Mouse (Mus musculus): ENCODE measurements around the gene Tom1l1. TPM values are rescaled to one million over a fixed set of nuclear protein-coding genes. Genes with fewer than 3 reads are reported as not detected.

The Tom1l1 gene
- polyA plus RNA-seq, 1 experiment from 2014 or later = 24.0 TPM

DNA sequence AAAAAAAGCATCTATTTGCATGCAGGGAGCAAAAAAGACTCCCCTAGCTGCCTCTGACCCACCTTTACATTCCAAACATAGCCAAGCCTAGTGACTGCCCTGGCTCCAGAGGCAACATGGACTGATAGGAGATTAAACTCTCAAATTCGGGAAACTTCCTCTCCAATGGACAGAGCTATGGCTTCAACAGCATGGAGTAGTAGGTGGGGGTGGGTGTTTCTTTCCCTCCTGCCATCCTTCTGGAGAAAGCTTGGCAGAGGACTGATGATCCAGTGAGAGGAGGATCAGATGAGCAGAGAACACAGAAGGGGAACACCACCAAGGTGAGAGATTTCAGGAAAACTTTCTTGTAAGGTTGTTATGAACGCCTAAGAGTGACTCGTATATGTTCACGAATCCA, 35.6 kb downstream of the Tom1l1 start:
- Histone ChIP-seq H3K9ac (replicated peaks) (no peak overlapping the region), H3K4me3 (ENCODE audit: low read depth, low read length) (no peak overlapping the region), H3K36me3 (replicated peaks; ENCODE audit: insufficient read depth, low read length) (peaks cover 68% of the 10 kb centered on the region), H3K9me3 (ENCODE audit: low read length) (peaks cover 3% of the 10 kb centered on the region; the same call in 1 of the 2 replicates), H3K4me1 (ENCODE audit: insufficient read depth) (no peaks in the 10 kb centered on the region), H3K27me3 (ENCODE audit: insufficient read depth, low read length) (no peaks in the 10 kb centered on the region), H3K4me2 (ENCODE audit: low read depth, low read length) (no peak overlapping the region), H3K27ac (ENCODE audit: low read depth) (no peak overlapping the region)
- DNase-seq (no peak), ATAC-seq (no peak)
- TF ChIP-seq EP300 (IDR thresholded peaks at IDR 0.05; ENCODE audit: low read depth) = no peak
- WGBS (ENCODE audit: insufficient replicate concordance) = 90% methylated on average over 4 of the region's 4 CpGs

DNA sequence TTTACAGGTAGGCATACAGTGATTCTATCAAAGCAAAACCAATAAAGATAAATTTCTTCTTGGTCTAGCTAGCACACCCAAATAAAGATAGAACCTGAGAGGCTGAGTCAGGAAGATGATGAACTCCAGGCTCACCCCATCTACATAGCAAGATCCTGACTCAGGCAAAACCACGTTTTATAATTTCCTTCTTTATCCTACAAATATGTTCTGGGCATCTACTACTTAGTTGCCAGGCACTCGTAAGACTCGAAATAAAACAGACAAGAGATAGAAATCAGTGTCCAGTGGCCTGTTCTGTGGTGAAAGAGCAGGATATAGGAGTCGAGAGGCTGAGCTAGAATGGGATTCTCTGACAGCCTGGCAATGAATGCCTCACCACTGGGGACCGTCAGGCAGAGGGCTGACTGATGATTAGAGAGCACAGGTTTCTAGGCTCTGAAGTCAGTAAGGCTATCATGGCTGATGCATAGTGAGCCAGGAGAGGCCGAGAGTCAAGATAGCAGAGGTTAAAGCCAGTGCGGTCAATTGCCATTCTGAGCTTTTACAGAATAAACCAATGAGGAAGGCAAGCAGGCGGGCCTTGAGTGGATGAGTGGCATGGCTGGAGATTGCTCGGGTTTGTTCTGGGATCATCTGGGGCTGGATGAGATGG, 37.8 kb downstream of the Tom1l1 start:
- WGBS (ENCODE audit: insufficient replicate concordance) = 79% methylated on average over 9 of the region's 9 CpGs
- no peak overlapping the region for H3K4me3 ChIP-seq (ENCODE audit: low read depth, low read length)
- H3K4me1 ChIP-seq (ENCODE audit: insufficient read depth) = no peaks in the 10 kb centered on the region
- DNase-seq (no peak), ATAC-seq (no peak)
- no peaks in the 10 kb centered on the region for H3K27me3 ChIP-seq (ENCODE audit: insufficient read depth, low read length)
- no peak overlapping the region for H3K9ac ChIP-seq (replicated peaks)
- TF ChIP-seq EP300 (IDR thresholded peaks at IDR 0.05; ENCODE audit: low read depth) (no peak), CTCF (IDR thresholded peaks at IDR 0.05; ENCODE audit: low read depth) (no peak)
- peaks cover 69% of the 10 kb centered on the region for H3K36me3 ChIP-seq (replicated peaks; ENCODE audit: insufficient read depth, low read length)
- no peaks in the 10 kb centered on the region for H3K9me3 ChIP-seq (ENCODE audit: low read length)
- H3K27ac ChIP-seq (ENCODE audit: low read depth) = no peak overlapping the region
- H3K4me2 ChIP-seq (ENCODE audit: low read depth, low read length) = no peak overlapping the region

DNA sequence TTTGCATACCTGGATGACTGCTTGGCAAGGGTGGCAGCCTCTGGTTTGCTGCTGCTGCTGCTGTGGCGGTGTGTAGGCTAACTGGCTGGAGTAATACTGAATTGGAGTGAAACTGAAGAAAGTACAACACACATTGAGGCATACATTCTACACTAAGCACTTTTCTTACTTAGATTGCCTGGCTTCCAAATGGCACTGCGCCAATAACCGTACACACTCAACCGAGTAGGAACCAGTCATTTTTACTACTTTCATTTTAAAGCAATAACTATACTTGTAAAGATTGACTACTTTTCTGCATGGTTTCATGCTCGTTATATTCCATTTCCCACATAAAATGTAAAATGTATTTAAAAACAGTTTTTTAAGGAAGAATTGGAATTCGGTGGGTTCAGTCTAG, 38.4 kb downstream of the Tom1l1 start:
- no peak overlapping the region for H3K4me3 ChIP-seq (ENCODE audit: low read depth, low read length)
- no peak overlapping the region for H3K27ac ChIP-seq (ENCODE audit: low read depth)
- no peak overlapping the region for H3K4me2 ChIP-seq (ENCODE audit: low read depth, low read length)
- no peaks in the 10 kb centered on the region for H3K27me3 ChIP-seq (ENCODE audit: insufficient read depth, low read length)
- no peaks in the 10 kb centered on the region for H3K4me1 ChIP-seq (ENCODE audit: insufficient read depth)
- H3K36me3 ChIP-seq (replicated peaks; ENCODE audit: insufficient read depth, low read length) = peaks cover 71% of the 10 kb centered on the region
- WGBS (ENCODE audit: insufficient replicate concordance) = 83% methylated on average over 6 of the region's 6 CpGs
- no peak for TF ChIP-seq CTCF (IDR thresholded peaks at IDR 0.05; ENCODE audit: low read depth)
- no peak for TF ChIP-seq EP300 (IDR thresholded peaks at IDR 0.05; ENCODE audit: low read depth)
- ATAC-seq (no peak), DNase-seq (no peak)
- H3K9ac ChIP-seq (replicated peaks) = no peak overlapping the region
- H3K9me3 ChIP-seq (ENCODE audit: low read length) = no peaks in the 10 kb centered on the region

DNA sequence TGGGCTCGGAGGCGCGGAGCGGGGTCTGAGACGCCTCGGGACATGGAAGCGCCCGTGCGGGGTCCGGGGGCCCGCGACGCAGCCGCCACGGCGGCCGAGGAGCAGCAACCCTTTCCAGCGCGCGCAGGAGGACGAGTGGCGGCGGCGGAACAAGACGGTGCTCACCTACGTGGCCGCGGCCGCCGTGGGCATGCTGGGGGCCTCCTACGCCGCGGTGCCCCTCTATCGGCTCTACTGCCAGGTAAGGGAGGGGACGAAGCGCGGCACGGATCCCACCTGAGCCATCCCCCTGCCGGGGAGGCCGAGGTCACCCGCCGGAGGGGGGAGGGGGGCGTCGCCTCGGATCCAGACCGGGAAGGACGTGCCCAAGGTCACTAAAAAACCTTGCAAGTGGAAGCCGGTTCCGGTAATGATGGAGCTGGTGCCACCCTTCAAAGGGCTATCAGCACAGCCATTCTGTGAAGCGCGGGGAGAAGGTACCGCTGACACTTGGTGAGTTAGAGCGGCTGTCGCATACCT, 49.8 kb downstream of the Tom1l1 start:
- peak overlapping the region; percentile 99 for H3K9ac ChIP-seq (replicated peaks)
- peak overlapping the region; percentile 89 for H3K4me2 ChIP-seq (ENCODE audit: low read depth, low read length)
- H3K9me3 ChIP-seq (ENCODE audit: low read length) = no peaks in the 10 kb centered on the region
- H3K4me3 ChIP-seq (ENCODE audit: low read depth, low read length) = peak overlapping the region; percentile 100
- no peaks in the 10 kb centered on the region; the same call in 1 of the 2 replicates for H3K36me3 ChIP-seq (replicated peaks; ENCODE audit: insufficient read depth, low read length)
- DNase-seq (peak; percentile 73), ATAC-seq (peak; percentile 64)
- peak overlapping the region; percentile 94 for H3K27ac ChIP-seq (ENCODE audit: low read depth)
- peaks cover 14% of the 10 kb centered on the region for H3K4me1 ChIP-seq (ENCODE audit: insufficient read depth)
- no peak for TF ChIP-seq EP300 (IDR thresholded peaks at IDR 0.05; ENCODE audit: low read depth)
- no peak for TF ChIP-seq CTCF (IDR thresholded peaks at IDR 0.05; ENCODE audit: low read depth)
- 3% methylated on average over 50 of the region's 54 CpGs for WGBS (ENCODE audit: insufficient replicate concordance)
- no peaks in the 10 kb centered on the region for H3K27me3 ChIP-seq (ENCODE audit: insufficient read depth, low read length)

DNA sequence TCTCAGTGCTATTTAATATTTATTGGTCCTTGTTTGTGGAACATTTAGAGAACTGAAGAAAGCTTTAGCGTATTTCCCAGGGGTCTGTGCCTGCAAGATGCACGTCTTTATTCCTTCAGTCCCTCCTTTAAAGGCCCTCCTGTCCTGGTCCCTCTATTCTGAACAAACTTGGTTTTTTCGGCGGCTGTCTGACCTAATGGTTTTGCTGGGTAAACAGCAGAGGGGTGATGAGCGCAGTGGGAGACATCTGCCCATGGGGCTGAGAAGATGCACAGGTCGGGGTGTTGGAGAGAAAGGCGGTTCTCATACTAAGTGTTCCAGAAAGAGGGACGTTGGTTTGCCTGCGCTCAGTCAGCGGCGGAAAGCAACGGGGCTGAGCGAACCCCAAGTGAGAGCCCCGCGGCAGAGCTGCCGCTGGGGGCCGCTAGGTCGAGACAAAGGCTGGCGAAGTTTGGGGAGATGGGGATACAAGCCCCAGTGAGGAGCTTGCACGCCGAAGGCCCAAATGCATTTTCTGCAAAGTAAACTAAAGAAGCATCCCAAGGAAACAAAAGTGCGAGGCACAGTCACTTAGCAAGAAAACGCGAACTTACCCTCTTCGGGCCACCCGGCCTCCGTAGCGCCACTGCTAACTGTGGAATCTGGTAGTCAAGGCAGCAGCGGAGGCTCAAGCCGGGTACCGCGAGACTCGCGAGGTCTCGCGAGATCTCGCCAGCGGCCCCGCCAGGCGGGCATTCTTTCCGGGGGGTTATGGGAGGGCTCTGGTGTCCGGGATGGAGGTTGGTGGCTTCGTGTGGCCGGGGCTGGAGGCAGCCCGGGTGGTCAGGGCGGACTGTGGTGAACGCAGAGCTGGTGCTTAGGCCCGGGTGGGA, 50.5 kb downstream of the Tom1l1 start, which contains the start of the genes Stxbp4 and Cox11:
TSS of gene Stxbp4 (minus strand) at position 645 of the 872 bp plus-strand sequence.
TSS of gene Cox11 (plus strand) at position 734 of the 872 bp plus-strand sequence.
- peak within 1 kb of the TSS; percentile 100 for H3K4me3 ChIP-seq (ENCODE audit: low read depth, low read length)
- H3K9me3 ChIP-seq (ENCODE audit: low read length) = no peaks in the 10 kb centered on the region
- no peaks in the 10 kb centered on the region; the same call in 1 of the 2 replicates for H3K36me3 ChIP-seq (replicated peaks; ENCODE audit: insufficient read depth, low read length)
- peak; percentile 97 for ATAC-seq
- peak within 1 kb of the TSS; percentile 94 for H3K27ac ChIP-seq (ENCODE audit: low read depth)
- peak; percentile 94 for DNase-seq
- peak within 1 kb of the TSS; percentile 89 for H3K4me2 ChIP-seq (ENCODE audit: low read depth, low read length)
- peak within 1 kb of the TSS; percentile 99 for H3K9ac ChIP-seq (replicated peaks)
- under 1% methylated on average over 48 of the region's 48 CpGs for WGBS (ENCODE audit: insufficient replicate concordance)
- TF ChIP-seq EP300 (IDR thresholded peaks at IDR 0.05; ENCODE audit: low read depth) (peak; percentile 91), CTCF (IDR thresholded peaks at IDR 0.05; ENCODE audit: low read depth) (peak; percentile 69)
- H3K27me3 ChIP-seq (ENCODE audit: insufficient read depth, low read length) = no peaks in the 10 kb centered on the region
- H3K4me1 ChIP-seq (ENCODE audit: insufficient read depth) = peaks cover 14% of the 10 kb centered on the region

DNA sequence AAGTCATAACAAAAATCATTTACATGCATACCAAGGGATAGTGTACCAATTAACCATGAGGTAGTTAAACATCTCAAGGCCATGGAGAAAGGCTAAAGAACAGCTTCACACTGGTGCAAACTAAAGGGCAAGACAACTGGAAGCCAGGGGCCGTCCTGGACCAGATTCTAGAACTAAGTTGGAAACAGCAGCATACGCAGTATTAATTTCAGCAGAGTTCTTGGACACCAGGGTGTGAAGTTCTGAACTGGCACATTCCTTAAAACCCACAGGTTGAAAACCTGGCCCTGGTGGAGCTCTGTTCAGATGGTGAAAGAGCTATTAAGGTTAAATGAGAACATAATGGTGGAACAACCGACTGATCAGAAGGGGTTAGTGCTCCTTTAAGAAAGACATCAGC, 53.5 kb downstream of the Tom1l1 start:
- WGBS (ENCODE audit: insufficient replicate concordance) = 83% methylated on average over 3 of the region's 3 CpGs
- no peaks in the 10 kb centered on the region for H3K9me3 ChIP-seq (ENCODE audit: low read length)
- no peak for DNase-seq
- TF ChIP-seq EP300 (IDR thresholded peaks at IDR 0.05; ENCODE audit: low read depth) (no peak), CTCF (IDR thresholded peaks at IDR 0.05; ENCODE audit: low read depth) (no peak)
- no peak overlapping the region for H3K9ac ChIP-seq (replicated peaks)
- no peak for ATAC-seq
- no peaks in the 10 kb centered on the region for H3K27me3 ChIP-seq (ENCODE audit: insufficient read depth, low read length)
- no peak overlapping the region for H3K27ac ChIP-seq (ENCODE audit: low read depth)
- no peak overlapping the region for H3K4me2 ChIP-seq (ENCODE audit: low read depth, low read length)
- peaks cover 6% of the 10 kb centered on the region for H3K4me1 ChIP-seq (ENCODE audit: insufficient read depth)
- H3K36me3 ChIP-seq (replicated peaks; ENCODE audit: insufficient read depth, low read length) = no peaks in the 10 kb centered on the region
- H3K4me3 ChIP-seq (ENCODE audit: low read depth, low read length) = no peak overlapping the region
